Mouse (Mus musculus) lung, postnatal 0 days (tissue): ENCODE results near the gene Trp53.

ENCODE experiments used
- CTCF ChIP-seq: IDR thresholded peaks from 2 replicates; pipeline ENCODE4 v1.5.1; 2016; ENCODE audit warnings: antibody characterized with exemption, mild to moderate bottlenecking
- EP300 ChIP-seq: IDR thresholded peaks from 2 replicates; pipeline ENCODE4 v1.6.1; 2016; ENCODE audit warnings: antibody characterized with exemption, mild to moderate bottlenecking, control low read depth

DNA sequence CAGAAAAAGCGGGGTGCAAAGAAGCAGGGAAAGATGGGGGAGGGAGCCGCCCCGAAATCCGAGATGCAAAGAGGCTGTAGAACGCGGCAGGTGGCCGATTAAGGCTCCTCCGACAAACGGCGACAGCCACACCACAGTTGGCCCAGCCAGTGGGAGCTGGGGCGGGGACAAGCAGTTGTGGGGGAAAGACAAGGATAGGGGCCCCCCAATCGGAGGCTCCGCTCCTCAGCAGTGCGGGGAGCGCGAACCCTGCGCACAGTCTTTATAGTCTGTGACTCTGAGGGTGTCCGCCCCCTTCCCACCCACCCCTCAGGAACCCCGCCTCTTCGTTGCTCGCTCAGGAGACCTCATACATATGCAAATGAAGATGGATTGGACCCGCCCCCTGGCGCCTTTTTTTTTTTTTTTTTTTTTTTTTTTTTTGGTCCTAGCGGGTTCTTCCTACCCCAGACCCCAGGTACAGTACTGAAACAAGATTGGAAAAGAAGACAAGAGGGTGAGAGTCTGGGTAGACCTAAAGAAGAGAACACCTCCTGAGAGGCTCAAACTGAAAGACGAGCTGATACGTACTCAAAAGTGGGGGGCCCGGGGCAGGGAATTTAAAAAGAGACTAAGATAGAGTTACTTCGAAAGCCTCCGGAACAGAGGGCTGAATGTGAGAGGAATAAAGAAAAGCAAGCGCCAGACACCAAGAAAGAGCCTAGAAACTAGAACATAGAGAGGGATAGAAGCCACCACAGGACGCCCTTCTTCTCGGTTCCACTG lies 25.7 kb downstream of the Trp53 start, which contains the start of gene Atp1b2:
- TF ChIP-seq CTCF (no peak), EP300 (no peak)
